Mouse (Mus musculus): Measurements from ENCODE around the gene Golph3l.
"Not testable (repeated sequence)": the region's sequence is repeated elsewhere in the genome, so short reads cannot be mapped to it uniquely, and the experiment has no call there.

GRCm38 (mm10) chr3:95654371-95654770 is 65.6 kb downstream of the Golph3l start:
- TF ChIP-seq POLR2A (IDR thresholded peaks at IDR 0.05; ENCODE audit: insufficient read depth, low read length); CTCF (IDR thresholded peaks at IDR 0.05; ENCODE audit: low read depth, low read length): not testable (repeated sequence)
